Mouse (Mus musculus): ENCODE data around the gene Acy3.
A peak's percentile ranks its signal among the peaks of the same experiment; 100 is the strongest.
"Not testable (repeated sequence)": the region's sequence is repeated elsewhere in the genome, so short reads cannot be mapped to it uniquely, and the experiment has no call there.

Gene Acy3

GRCm38 (mm10) chr19:4003641-4004040 is 17.3 kb downstream of the Acy3 start:
- no peak for DNase-seq (ENCODE audit: low spot score)

- DNase-seq (ENCODE audit: low spot score), result no peak
Observed at GRCm38 (mm10) chr19:4004331-4004730, 18.0 kb downstream of the Acy3 start.

GRCm38 (mm10) chr19:4005091-4005490 is 18.7 kb downstream of the Acy3 start:
- no peak for DNase-seq (ENCODE audit: low spot score)

GRCm38 (mm10) chr19:4005971-4006370 is 19.6 kb downstream of the Acy3 start:
- no peak for DNase-seq (ENCODE audit: low spot score)

- DNase-seq (ENCODE audit: low spot score), result no peak
Observed at GRCm38 (mm10) chr19:4011086-4011485, 24.7 kb downstream of the Acy3 start.

GRCm38 (mm10) chr19:4012432-4013022 is 26.2 kb downstream of the Acy3 start, which contains the start of gene Ndufv1:
Ndufv1 (minus strand) TSS chr19:4012806.
- DNase-seq (ENCODE audit: low spot score), result peak; percentile 98

- no peak for DNase-seq (ENCODE audit: low spot score)
Observed at GRCm38 (mm10) chr19:4013066-4013465, 26.7 kb downstream of the Acy3 start.

- DNase-seq (ENCODE audit: low spot score), result no peak
Observed at GRCm38 (mm10) chr19:4014802-4015201, 28.4 kb downstream of the Acy3 start.

GRCm38 (mm10) chr19:4015635-4016034 is 29.3 kb downstream of the Acy3 start:
- no peak for DNase-seq (ENCODE audit: low spot score)

GRCm38 (mm10) chr19:4017921-4018587 is 31.7 kb downstream of the Acy3 start:
- no peak for DNase-seq (ENCODE audit: low spot score)

- DNase-seq (ENCODE audit: low spot score), result peak; percentile 84
Observed at GRCm38 (mm10) chr19:4018743-4019583, 32.6 kb downstream of the Acy3 start.

- DNase-seq (ENCODE audit: low spot score), result no peak
Observed at GRCm38 (mm10) chr19:4023185-4023584, 36.8 kb downstream of the Acy3 start.

- no peak for DNase-seq (ENCODE audit: low spot score)
Observed at GRCm38 (mm10) chr19:4027576-4027975, 41.2 kb downstream of the Acy3 start.

GRCm38 (mm10) chr19:4032668-4033067 is 46.3 kb downstream of the Acy3 start:
- DNase-seq (ENCODE audit: low spot score), result no peak

GRCm38 (mm10) chr19:4033298-4033697 is 46.9 kb downstream of the Acy3 start:
- DNase-seq (ENCODE audit: low spot score), result no peak

- no peak for DNase-seq (ENCODE audit: low spot score)
Observed at GRCm38 (mm10) chr19:4033742-4034141, 47.4 kb downstream of the Acy3 start.

- no peak for DNase-seq (ENCODE audit: low spot score)
Observed at GRCm38 (mm10) chr19:4036327-4037045, 50.1 kb downstream of the Acy3 start.

GRCm38 (mm10) chr19:4037154-4037787 is 50.9 kb downstream of the Acy3 start:
- not testable (repeated sequence) for DNase-seq (ENCODE audit: low spot score)

GRCm38 (mm10) chr19:4037788-4038232 is 51.4 kb downstream of the Acy3 start, which contains the start of gene Gstp1:
Gstp1 (minus strand) TSS chr19:4037985.
- peak; percentile 92 for DNase-seq (ENCODE audit: low spot score)

All from layer of hippocampus, adult 11-12 months (tissue).